Mouse (Mus musculus): ENCODE results near the gene Zfp763.
A peak's percentile ranks its signal among the peaks of the same experiment; 100 is the strongest.
"Not testable (repeated sequence)": the region's sequence is repeated elsewhere in the genome, so short reads cannot be mapped to it uniquely, and the experiment has no call there.

Gene Zfp763

GRCm38 (mm10) chr17:33032900-33033891, at the start of gene Zfp763:
Zfp763 (minus strand) TSS chr17:33033402.
- DNase-seq = peak; percentile 86 to 89

- DNase-seq = no peak
These were observed 34.8 kb upstream of the Zfp763 start, which contains the start of gene 4921501E09Rik for GRCm38 (mm10) chr17:33067958-33068357. 4921501E09Rik (minus strand) TSS chr17:33068058.

GRCm38 (mm10) chr17:33063001-33063400, 29.8 kb upstream of the Zfp763 start:
- DNase-seq = no peak

GRCm38 (mm10) chr17:33058791-33059190, 25.6 kb upstream of the Zfp763 start:
- DNase-seq = no peak

- DNase-seq = peak in 1 of 2 experiments; percentile 28
These were observed 826 bp downstream of the Zfp763 start for GRCm38 (mm10) chr17:33032376-33032775.

- DNase-seq = not testable (repeated sequence)
These were observed 12.8 kb downstream of the Zfp763 start for GRCm38 (mm10) chr17:33020434-33020833.

GRCm38 (mm10) chr17:33008337-33008736, 24.9 kb downstream of the Zfp763 start:
- no peak for DNase-seq

- no peak for DNase-seq
These were observed 34.7 kb downstream of the Zfp763 start for GRCm38 (mm10) chr17:32998492-32998891.

- DNase-seq = peak; percentile 90 to 95
These were observed 40.3 kb downstream of the Zfp763 start, which contains the start of gene Zfp952 for GRCm38 (mm10) chr17:32992699-32993474. Zfp952 (plus strand) TSS chr17:32993129.

GRCm38 (mm10) chr17:32991965-32992698, 41.1 kb downstream of the Zfp763 start:
- peak; percentile 22 to 31 for DNase-seq

GRCm38 (mm10) chr17:32986301-32986700, 46.9 kb downstream of the Zfp763 start:
- DNase-seq = no peak

GRCm38 (mm10) chr17:32981361-32981760, 51.8 kb downstream of the Zfp763 start:
- no peak for DNase-seq
